Comparison of ENCODE assay signal across 19 mouse cellular contexts in genomic region chr1:72587532-72587931, GRCm38 (mm10). TPM values are rescaled to one million over a fixed set of nuclear protein-coding genes. Genes with fewer than 3 reads are reported as not detected.
"Had no signal": no experiment of that assay in that cellular context is flagged by ENCODE, and none has a peak within 500 bp of the region (broad histone marks: within the 10 kb centered on the region; RNA-seq: fewer than 3 reads in every experiment).

No protein-coding gene starts in this region.

- H3K4me2 ChIP-seq: neural tube, embryonic 12.5 days; neural tube, embryonic 13.5 days; neural tube, embryonic 15.5 days; stomach, embryonic 15.5 days had no signal

- H3K4me3 ChIP-seq: neural tube, embryonic 12.5 days; neural tube, embryonic 13.5 days; neural tube, embryonic 15.5 days; stomach, embryonic 15.5 days had no signal

- H3K9ac ChIP-seq: neural tube, embryonic 12.5 days; neural tube, embryonic 13.5 days; neural tube, embryonic 15.5 days; stomach, embryonic 15.5 days had no signal

- H3K27me3 ChIP-seq: neural tube, embryonic 12.5 days; neural tube, embryonic 13.5 days; neural tube, embryonic 15.5 days; stomach, embryonic 15.5 days had no signal

- H3K27ac ChIP-seq: neural tube, embryonic 12.5 days; neural tube, embryonic 13.5 days; neural tube, embryonic 15.5 days; stomach, embryonic 15.5 days; stomach, postnatal 0 days had no signal

- DNase-seq: retina, postnatal 1 day; right cerebral cortex, adult 18-20 months; right cerebral cortex, postnatal 14 days; right cerebral cortex, postnatal 25 days; right cerebral cortex, postnatal 4 days; spleen, adult 18-20 months; thymus, adult 18-20 months; thymus, adult 2 months; thymus, postnatal 14 days; thymus, postnatal 25 days; thymus, postnatal 36 days; thymus, postnatal 4 days had no signal

- H3K9me3 ChIP-seq: neural tube, embryonic 12.5 days; neural tube, embryonic 13.5 days; neural tube, embryonic 15.5 days; stomach, embryonic 15.5 days had no signal

RNA-seq across cellular contexts. Expression of gene March4, which starts 50.8 kb away (rescaled TPM):
- total RNA-seq: neutrophil, adult 5-6 weeks had no signal
- polyA plus RNA-seq: thymus, adult 2 months; thymus, postnatal 0 days had no signal
